Mouse (Mus musculus) limb, embryonic 11.5 days (tissue): Measurements from ENCODE around the gene Camkv. TPM values are rescaled to one million over a fixed set of nuclear protein-coding genes. Genes with fewer than 3 reads are reported as not detected.

Experiments
- ATAC-seq: fragments of 200-750 bp; cut with Nextera tagmentation; 2 replicates; pipeline ENCODE4 v1.8.0; 2017; ENCODE audit warnings: low read depth; ENCODE audit not compliant: insufficient number of reproducible peaks, low FRiP score, low TSS enrichment
- DNase-seq: peaks from one replicate; pipeline ENCODE4 v3.0.0-alpha.2; 2015; ENCODE audit warnings: low spot score
- H3K27ac ChIP-seq: fragments of 300-500 bp; sonication (generic); replicated peaks from 2 replicates; pipeline ENCODE4 v1.5.1; 2014; ENCODE audit warnings: low read depth, mild to moderate bottlenecking, low read length
- H3K27me3 ChIP-seq: fragments of 300-500 bp; sonication (generic); 2 replicates; pipeline ENCODE4 v1.6.1; 2014; ENCODE audit warnings: mild to moderate bottlenecking, low read length, mixed read lengths; ENCODE audit not compliant: control insufficient read depth, insufficient read depth
- H3K36me3 ChIP-seq: fragments of 300-500 bp; sonication (generic); 2 replicates; pipeline ENCODE4 v1.6.1; 2014; ENCODE audit warnings: mild to moderate bottlenecking, low read length, moderate library complexity, mixed read lengths; ENCODE audit not compliant: control insufficient read depth, insufficient read depth
- H3K4me1 ChIP-seq: fragments of 300-500 bp; sonication (generic); 2 replicates; pipeline ENCODE4 v1.6.1; 2014; ENCODE audit warnings: low read length, mixed read lengths; ENCODE audit not compliant: control insufficient read depth, insufficient read depth
- H3K4me2 ChIP-seq: fragments of 300-500 bp; sonication (generic); 2 replicates; pipeline ENCODE4 v1.6.1; 2014; ENCODE audit warnings: low read depth, mild to moderate bottlenecking, moderate library complexity; ENCODE audit not compliant: severe bottlenecking
- H3K4me3 ChIP-seq: fragments of 300-500 bp; sonication (generic); 2 replicates; pipeline ENCODE4 v1.5.1; 2014; ENCODE audit warnings: low read depth, low read length
- H3K9ac ChIP-seq: fragments of 300-500 bp; sonication (generic); 2 replicates; pipeline ENCODE4 v1.6.1; 2014; ENCODE audit warnings: mild to moderate bottlenecking, low read length
- H3K9me3 ChIP-seq: fragments of 300-500 bp; sonication (generic); 2 replicates; pipeline ENCODE4 v1.6.1; 2016; ENCODE audit warnings: low read length; ENCODE audit not compliant: control insufficient read depth
- WGBS: fragments of 180-500 bp; shearing (Covaris S2); extraction: QIAGEN DNeasy Blood & Tissue Kit; methylation state at CpG from one replicate; pipeline ENCODE4 v1.1.7; 2014; 5-methylcytosine and 5-hydroxymethylcytosine counted together
- polyA plus RNA-seq: library from polyadenylated mRNA; unstranded; fragments of >200 nt; fragmentation: Nextera tagmentation; extraction: Ambion mirVana; gene quantifications from 2 replicates; pipeline ENCODE4 v1.2.1, GENCODE M21; 2014

The Camkv gene
- polyA plus RNA-seq: 4.4 and 4.6 TPM in 2 replicates

- H3K27me3 ChIP-seq: 0 out of 2 replicates have a peak, but pooled peaks cover 2% of the 10 kb centered on the region
- H3K4me3 ChIP-seq: peak within 1 kb of the TSS; percentile 53
- H3K4me1 ChIP-seq: peaks cover 8% of the 10 kb centered on the region
- no peaks in the 10 kb centered on the region for H3K9me3 ChIP-seq
- peak within 1 kb of the TSS; percentile 95 for H3K4me2 ChIP-seq
- ATAC-seq: no peak
- DNase-seq: no peak
- no peaks in the 10 kb centered on the region for H3K36me3 ChIP-seq
- 6% methylated on average over 3 of the region's 3 CpGs for WGBS
- H3K27ac ChIP-seq: no peak within 1 kb of the TSS
- peak within 1 kb of the TSS; percentile 61 for H3K9ac ChIP-seq
Measured at GRCm38 (mm10) chr9:107935374-107935773, at the start of gene Camkv. Gene Camkv (plus strand): TSS chr9:107935674.

GRCm38 (mm10) chr9:107887804-107888266 is 47.6 kb upstream of the Camkv start, which contains the start of gene Mon1a:
Gene Mon1a (plus strand): TSS chr9:107888151.
- DNase-seq (peak; percentile 85), ATAC-seq (peak; percentile 97)
- Histone ChIP-seq H3K27me3 (no peaks in the 10 kb centered on the region), H3K4me3 (peak within 1 kb of the TSS; percentile 58), H3K4me1 (peaks cover 5% of the 10 kb centered on the region; the same call in 1 of the 2 replicates), H3K36me3 (no peaks in the 10 kb centered on the region), H3K27ac (no peak within 1 kb of the TSS), H3K9me3 (no peaks in the 10 kb centered on the region), H3K4me2 (peak within 1 kb of the TSS; percentile 72), H3K9ac (peak within 1 kb of the TSS; percentile 54)
- under 1% methylated on average over 28 of the region's 28 CpGs for WGBS

GRCm38 (mm10) chr9:107888267-107888850 is 47.1 kb upstream of the Camkv start:
- peak overlapping the region; percentile 72 for H3K4me2 ChIP-seq
- H3K36me3 ChIP-seq: no peaks in the 10 kb centered on the region
- ATAC-seq: peak; percentile 82; the same call in 1 of the 2 replicates
- peak overlapping the region; percentile 54 for H3K9ac ChIP-seq
- no peaks in the 10 kb centered on the region for H3K27me3 ChIP-seq
- no peak for DNase-seq
- H3K27ac ChIP-seq: no peak overlapping the region
- peak overlapping the region; percentile 58 for H3K4me3 ChIP-seq
- no peaks in the 10 kb centered on the region for H3K9me3 ChIP-seq
- H3K4me1 ChIP-seq: peaks cover 5% of the 10 kb centered on the region; the same call in 1 of the 2 replicates
- WGBS: under 1% methylated on average over 18 of the region's 18 CpGs

GRCm38 (mm10) chr9:107890260-107890659 is 45.2 kb upstream of the Camkv start:
- H3K9ac ChIP-seq: no peak overlapping the region
- no peaks in the 10 kb centered on the region for H3K9me3 ChIP-seq
- peaks cover 5% of the 10 kb centered on the region; the same call in 1 of the 2 replicates for H3K4me1 ChIP-seq
- no peak overlapping the region for H3K4me2 ChIP-seq
- whole genome bisulfite sequencing: 85% methylated on average over 6 of the region's 6 CpGs
- no peaks in the 10 kb centered on the region for H3K27me3 ChIP-seq
- H3K4me3 ChIP-seq: no peak overlapping the region
- no peak for ATAC-seq
- H3K36me3 ChIP-seq: no peaks in the 10 kb centered on the region
- no peak for DNase-seq
- H3K27ac ChIP-seq: no peak overlapping the region

- no peak for DNase-seq
- Histone ChIP-seq H3K9me3 (no peaks in the 10 kb centered on the region), H3K4me3 (no peak overlapping the region), H3K4me1 (peaks cover 5% of the 10 kb centered on the region; the same call in 1 of the 2 replicates), H3K9ac (no peak overlapping the region), H3K4me2 (no peak overlapping the region), H3K27ac (no peak overlapping the region), H3K36me3 (no peaks in the 10 kb centered on the region), H3K27me3 (no peaks in the 10 kb centered on the region)
- no peak for ATAC-seq
- WGBS: 97% methylated on average over 1 of the region's 1 CpGs
Measured at GRCm38 (mm10) chr9:107891023-107891422, 44.5 kb upstream of the Camkv start.

GRCm38 (mm10) chr9:107898563-107898962 is 36.9 kb upstream of the Camkv start:
- H3K36me3 ChIP-seq: no peaks in the 10 kb centered on the region; the same call in 1 of the 2 replicates
- no peak for ATAC-seq

GRCm38 (mm10) chr9:107899855-107900254 is 35.6 kb upstream of the Camkv start:
- Histone ChIP-seq H3K9me3 (no peaks in the 10 kb centered on the region), H3K4me2 (no peak overlapping the region), H3K4me1 (peaks cover 8% of the 10 kb centered on the region; the same call in 1 of the 2 replicates), H3K4me3 (no peak overlapping the region), H3K36me3 (no peaks in the 10 kb centered on the region; the same call in 1 of the 2 replicates), H3K27ac (no peak overlapping the region), H3K9ac (no peak overlapping the region), H3K27me3 (peaks cover 14% of the 10 kb centered on the region; the same call in 1 of the 2 replicates)
- no peak for DNase-seq
- 75% methylated on average over 12 of the region's 12 CpGs for WGBS
- no peak for ATAC-seq

More at GRCm38 (mm10) chr9:107898563-107898962, 36.9 kb upstream of the Camkv start:
- DNase-seq: no peak
- H3K9me3 ChIP-seq: no peaks in the 10 kb centered on the region
- H3K4me3 ChIP-seq: no peak overlapping the region
- H3K27ac ChIP-seq: no peak overlapping the region
- WGBS: 82% methylated on average over 10 of the region's 10 CpGs
- H3K9ac ChIP-seq: no peak overlapping the region
- peaks cover 8% of the 10 kb centered on the region; the same call in 1 of the 2 replicates for H3K4me1 ChIP-seq
- H3K27me3 ChIP-seq: peaks cover 14% of the 10 kb centered on the region; the same call in 1 of the 2 replicates
- no peak overlapping the region for H3K4me2 ChIP-seq

- DNase-seq (peak; percentile 90), ATAC-seq (no peak)
- H3K27me3 ChIP-seq: peaks cover 14% of the 10 kb centered on the region; the same call in 1 of the 2 replicates
- peak overlapping the region; percentile 59 for H3K9ac ChIP-seq
- WGBS: 4% methylated on average over 44 of the region's 44 CpGs
- peaks cover 9% of the 10 kb centered on the region for H3K4me1 ChIP-seq
- H3K27ac ChIP-seq: no peak overlapping the region
- H3K9me3 ChIP-seq: no peaks in the 10 kb centered on the region
- H3K4me3 ChIP-seq: peak overlapping the region; percentile 31
- no peaks in the 10 kb centered on the region; the same call in 1 of the 2 replicates for H3K36me3 ChIP-seq
- H3K4me2 ChIP-seq: peak overlapping the region; percentile 83
Measured at GRCm38 (mm10) chr9:107900840-107901626, 34.4 kb upstream of the Camkv start.
